ENCODE assay signal across 1 mouse cellular context in the genomic region with DNA sequence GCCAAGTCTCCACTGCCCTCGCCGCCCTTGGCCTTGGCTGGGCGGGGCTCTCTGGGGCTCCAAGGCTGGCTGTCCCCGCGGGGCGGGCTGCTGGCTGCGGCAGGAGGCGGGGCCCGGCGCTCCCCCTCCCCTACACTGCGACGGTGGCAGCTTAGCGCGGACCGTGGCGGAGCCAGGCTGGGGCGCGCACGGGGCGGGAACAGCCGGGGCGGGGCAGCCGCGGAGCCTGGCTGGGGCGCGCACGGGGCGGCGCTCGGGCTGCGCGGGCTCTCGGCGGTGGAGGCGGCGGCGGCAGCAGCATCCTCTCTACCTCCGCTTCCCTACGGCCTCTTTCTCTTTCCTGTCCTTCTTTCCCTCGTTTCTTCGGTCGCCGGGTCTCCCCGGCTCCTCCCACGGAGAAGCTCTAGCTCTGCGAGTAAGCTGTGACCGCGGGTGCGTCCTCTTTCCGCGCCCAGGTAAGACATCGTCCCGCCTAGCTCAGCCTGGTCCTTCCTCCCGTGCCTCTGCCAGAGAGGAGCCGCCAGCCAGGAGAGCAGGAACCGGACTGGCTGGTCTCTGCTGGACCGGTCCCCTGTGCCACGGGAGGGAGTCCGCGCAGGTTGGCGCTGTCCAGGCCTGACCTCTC.
TF ChIP-seq lines count a peak whose summit lies in the region.

A gene (plus strand): TSS at position 233 of the 625 bp plus-strand sequence.

TF ChIP-seq in C2C12, 6 proteins besides CTCF, POLR2A, EP300 and RAD21 (continued from another document):
- no peak for TF ChIP-seq FOSL1 (IDR thresholded peaks at IDR 0.05; ENCODE audit: insufficient read depth, low read length, poor library complexity, severe bottlenecking)
